Mouse (Mus musculus) testis, adult 2 months (tissue): ENCODE measurements around the gene Gramd4. TPM values are rescaled to one million over a fixed set of nuclear protein-coding genes. Genes with fewer than 3 reads are reported as not detected.
A peak's percentile ranks its signal among the peaks of the same experiment; 100 is the strongest.

Experiments
- H3K27ac ChIP-seq: fragments of 200-500 bp; 2 replicates; pipeline ENCODE4 v1.5.1; 2012; ENCODE audit warnings: low read depth, low read length; ENCODE audit not compliant: control insufficient read depth, insufficient read depth
- H3K27me3 ChIP-seq: fragments of 200-500 bp; 2 replicates; pipeline ENCODE4 v1.6.1; 2012; ENCODE audit warnings: mild to moderate bottlenecking, low read length, moderate library complexity; ENCODE audit not compliant: control insufficient read depth, insufficient read depth
- H3K36me3 ChIP-seq: fragments of 200-500 bp; 2 replicates; pipeline ENCODE4 v1.6.1; 2012; ENCODE audit warnings: mild to moderate bottlenecking, low read length; ENCODE audit not compliant: control insufficient read depth, insufficient read depth
- H3K4me1 ChIP-seq: fragments of 200-500 bp; 2 replicates; pipeline ENCODE4 v1.6.1; 2012; ENCODE audit warnings: low read length; ENCODE audit not compliant: control insufficient read depth, insufficient read depth
- H3K4me3 ChIP-seq: fragments of 200-500 bp; 2 replicates; pipeline ENCODE4 v1.5.1; 2012; ENCODE audit warnings: low read depth, mild to moderate bottlenecking, low read length, moderate library complexity, mixed read lengths; ENCODE audit not compliant: control insufficient read depth
- CTCF ChIP-seq: fragments of 200-500 bp; IDR thresholded peaks from 2 replicates; pipeline ENCODE4 v1.5.1; 2012; ENCODE audit warnings: low read depth, mild to moderate bottlenecking, inconsistent platforms, low read length, moderate library complexity; ENCODE audit not compliant: control insufficient read depth, insufficient read depth, insufficient replicate concordance
- POLR2A ChIP-seq: fragments of 200-500 bp; IDR thresholded peaks from 2 replicates; pipeline ENCODE4 v1.6.1; 2012; ENCODE audit warnings: low read depth, mild to moderate bottlenecking, inconsistent platforms, low read length, moderate library complexity; ENCODE audit not compliant: control insufficient read depth
- polyA plus RNA-seq: library from polyadenylated mRNA; depleted of rRNA; stranded (reverse); fragments of >200 nt; gene quantifications from 2 replicates; pipeline ENCODE4 v1.2.3, GENCODE M21; 2012; rRNA removed

Gene Gramd4
- polyA plus RNA-seq, 1 experiment: 1.6 TPM

- H3K36me3 ChIP-seq: no peaks in the 10 kb centered on the region
- H3K27ac ChIP-seq: no peak overlapping the region
- H3K4me1 ChIP-seq: peaks cover 21% of the 10 kb centered on the region
- H3K27me3 ChIP-seq: no peaks in the 10 kb centered on the region
- TF ChIP-seq CTCF (no peak), POLR2A (no peak)
- H3K4me3 ChIP-seq: no peak overlapping the region
Observed at GRCm38 (mm10) chr15:86181941-86182439, 124.5 kb downstream of the Gramd4 start.

- Histone ChIP-seq H3K36me3 (no peaks in the 10 kb centered on the region), H3K4me3 (no peak overlapping the region), H3K4me1 (peaks cover 19% of the 10 kb centered on the region), H3K27ac (peak overlapping the region; percentile 40; the same call in 1 of the 2 replicates), H3K27me3 (no peaks in the 10 kb centered on the region)
- TF ChIP-seq POLR2A: no peak
- TF ChIP-seq CTCF: no peak
Observed at GRCm38 (mm10) chr15:86182646-86183045, 125.2 kb downstream of the Gramd4 start.

GRCm38 (mm10) chr15:86183484-86183883 is 126.0 kb downstream of the Gramd4 start:
- H3K27ac ChIP-seq: peak overlapping the region; percentile 48

GRCm38 (mm10) chr15:86184071-86184470 is 126.6 kb downstream of the Gramd4 start:
- H3K4me1 ChIP-seq: peaks cover 23% of the 10 kb centered on the region

More at GRCm38 (mm10) chr15:86183484-86183883, 126.0 kb downstream of the Gramd4 start:
- H3K36me3 ChIP-seq: no peaks in the 10 kb centered on the region
- TF ChIP-seq CTCF (no peak), POLR2A (no peak)
- H3K27me3 ChIP-seq: no peaks in the 10 kb centered on the region
- peaks cover 18% of the 10 kb centered on the region for H3K4me1 ChIP-seq
- H3K4me3 ChIP-seq: peak overlapping the region; percentile 16

GRCm38 (mm10) chr15:86184851-86185688 is 127.6 kb downstream of the Gramd4 start:
- peaks cover 25% of the 10 kb centered on the region for H3K4me1 ChIP-seq
- TF ChIP-seq CTCF (no peak), POLR2A (no peak)
- no peaks in the 10 kb centered on the region for H3K36me3 ChIP-seq
- H3K27ac ChIP-seq: peak overlapping the region; percentile 81
- no peaks in the 10 kb centered on the region for H3K27me3 ChIP-seq
- H3K4me3 ChIP-seq: peak overlapping the region; percentile 88

More at GRCm38 (mm10) chr15:86184071-86184470, 126.6 kb downstream of the Gramd4 start:
- Histone ChIP-seq H3K4me3 (peak overlapping the region; percentile 88), H3K27me3 (no peaks in the 10 kb centered on the region), H3K36me3 (no peaks in the 10 kb centered on the region), H3K27ac (peak overlapping the region; percentile 23; the same call in 1 of the 2 replicates)
- no peak for TF ChIP-seq CTCF
- no peak for TF ChIP-seq POLR2A

- Histone ChIP-seq H3K27ac (peak within 1 kb of the TSS; percentile 81), H3K4me1 (peaks cover 27% of the 10 kb centered on the region)
Observed at GRCm38 (mm10) chr15:86185689-86186569, 128.4 kb downstream of the Gramd4 start, which contains the start of gene Cerk. Cerk (minus strand) TSS chr15:86186141.

GRCm38 (mm10) chr15:86186686-86187085 is 129.2 kb downstream of the Gramd4 start:
- TF ChIP-seq POLR2A (no peak), CTCF (no peak)
- H3K4me1 ChIP-seq: peaks cover 29% of the 10 kb centered on the region
- no peaks in the 10 kb centered on the region for H3K27me3 ChIP-seq
- H3K4me3 ChIP-seq: peak overlapping the region; percentile 88; the same call in 1 of the 2 replicates
- peak overlapping the region; percentile 81 for H3K27ac ChIP-seq
- H3K36me3 ChIP-seq: no peaks in the 10 kb centered on the region

More at GRCm38 (mm10) chr15:86185689-86186569, 128.4 kb downstream of the Gramd4 start, which contains the start of gene Cerk:
- no peaks in the 10 kb centered on the region for H3K36me3 ChIP-seq
- H3K4me3 ChIP-seq: peak within 1 kb of the TSS; percentile 88
- TF ChIP-seq POLR2A (peak; percentile 24; the same call in 1 of the 2 replicates), CTCF (peak; percentile 20; the same call in 1 of the 2 replicates)
- H3K27me3 ChIP-seq: no peaks in the 10 kb centered on the region

Other genes with a start within 250 kb of the Gramd4 start
- 33.4 and 39.5 TPM in 2 replicates for gene Cdpf1, start 246.0 kb upstream of the Gramd4 start, polyA plus RNA-seq
- gene Pkdrej, start 236.0 kb upstream of the Gramd4 start, polyA plus RNA-seq: 16.6 and 17.1 TPM in 2 replicates
- 1.6 and 1.9 TPM in 2 replicates for gene Ttc38, start 225.4 kb upstream of the Gramd4 start, polyA plus RNA-seq
- 9.5 and 9.9 TPM in 2 replicates for gene Gtse1, start 197.9 kb upstream of the Gramd4 start, polyA plus RNA-seq
- 20.1 TPM in 2 replicates for gene Trmu, start 178.4 kb upstream of the Gramd4 start, polyA plus RNA-seq
- gene Celsr1, start 23.9 kb upstream of the Gramd4 start, polyA plus RNA-seq: 0.15 and 0.71 TPM in 2 replicates
- gene Cerk, start 128.4 kb downstream of the Gramd4 start, polyA plus RNA-seq: 61.5 and 61.7 TPM in 2 replicates
- gene Tbc1d22a, start 156.8 kb downstream of the Gramd4 start, polyA plus RNA-seq: 19.5 and 23.0 TPM in 2 replicates